Mouse (Mus musculus): ENCODE data around the gene Phb2. TPM values are rescaled to one million over a fixed set of nuclear protein-coding genes. Genes with fewer than 3 reads are reported as not detected.

The Phb2 gene
- polyA plus RNA-seq, 1 experiment, result 107 TPM

Other genes starting within 250 kb of the Phb2 start
- 202 and 206 TPM in 2 replicates for gene Clstn3, start 247.5 kb upstream of the Phb2 start, polyA plus RNA-seq (2012; rRNA removed)
- gene C1rl, start 219.2 kb upstream of the Phb2 start, polyA plus RNA-seq (2012; rRNA removed), result 0.19 and 0.36 TPM in 2 replicates
- 0.97 and 1.1 TPM in 2 replicates for gene C1ra, start 199.9 kb upstream of the Phb2 start, polyA plus RNA-seq (2012; rRNA removed)
- gene C1s1, start 170.0 kb upstream of the Phb2 start, polyA plus RNA-seq (2012; rRNA removed), result 1.6 and 2.3 TPM in 2 replicates
- gene C1rb, start 142.0 kb upstream of the Phb2 start, polyA plus RNA-seq (2012; rRNA removed), result not detected in 2 replicates
- gene C1s2, start 76.3 kb upstream of the Phb2 start, polyA plus RNA-seq (2012; rRNA removed), result 0.59 and 0.62 TPM in 2 replicates
- 43.0 and 45.9 TPM in 2 replicates for gene Lpcat3, start 49.3 kb upstream of the Phb2 start, polyA plus RNA-seq (2012; rRNA removed)
- gene Emg1, start 158 bp upstream of the Phb2 start, polyA plus RNA-seq (2012; rRNA removed), result 62.4 and 68.0 TPM in 2 replicates
- 5.1 and 7.1 TPM in 2 replicates for gene Ptpn6, start 26.4 kb downstream of the Phb2 start, polyA plus RNA-seq (2012; rRNA removed)
- 383 and 401 TPM in 2 replicates for gene Grcc10, start 29.0 kb downstream of the Phb2 start, polyA plus RNA-seq (2012; rRNA removed)
- not detected in 2 replicates for gene Gm45234, start 43.7 kb downstream of the Phb2 start, polyA plus RNA-seq (2012; rRNA removed)
- gene Atn1, start 44.2 kb downstream of the Phb2 start, polyA plus RNA-seq (2012; rRNA removed), result 75.6 and 84.2 TPM in 2 replicates
- 822 and 850 TPM in 2 replicates for gene Eno2, start 57.3 kb downstream of the Phb2 start, polyA plus RNA-seq (2012; rRNA removed)
- gene Lrrc23, start 67.4 kb downstream of the Phb2 start, polyA plus RNA-seq (2012; rRNA removed), result 5.0 and 7.6 TPM in 2 replicates
- 7.0 and 7.3 TPM in 2 replicates for gene Spsb2, start 96.3 kb downstream of the Phb2 start, polyA plus RNA-seq (2012; rRNA removed)
- gene Tpi1, start 102.0 kb downstream of the Phb2 start, polyA plus RNA-seq (2012; rRNA removed), result 861 and 922 TPM in 2 replicates
- gene Usp5, start 117.1 kb downstream of the Phb2 start, polyA plus RNA-seq (2012; rRNA removed), result 133 and 147 TPM in 2 replicates
- 2.2 and 2.8 TPM in 2 replicates for gene Cdca3, start 117.2 kb downstream of the Phb2 start, polyA plus RNA-seq (2012; rRNA removed)
- gene Gnb3, start 127.9 kb downstream of the Phb2 start, polyA plus RNA-seq (2012; rRNA removed), result 0.50 and 0.53 TPM in 2 replicates
- 80.2 and 83.2 TPM in 2 replicates for gene P3h3, start 145.4 kb downstream of the Phb2 start, polyA plus RNA-seq (2012; rRNA removed)
- 190 and 200 TPM in 2 replicates for gene Gpr162, start 151.6 kb downstream of the Phb2 start, polyA plus RNA-seq (2012; rRNA removed)
- 0.64 and 1.3 TPM in 2 replicates for gene Cd4, start 175.9 kb downstream of the Phb2 start, polyA plus RNA-seq (2012; rRNA removed)
- 5.9 and 6.0 TPM in 2 replicates for gene Lag3, start 199.4 kb downstream of the Phb2 start, polyA plus RNA-seq (2012; rRNA removed)
- gene Ptms, start 207.8 kb downstream of the Phb2 start, polyA plus RNA-seq (2012; rRNA removed), result 1,541 and 1,645 TPM in 2 replicates
- gene Mlf2, start 219.1 kb downstream of the Phb2 start, polyA plus RNA-seq (2012; rRNA removed), result 689 and 754 TPM in 2 replicates